Mouse (Mus musculus) bone marrow, adult 2 months (tissue): ENCODE data around the gene Ttc19.

Experiments used
- CTCF ChIP-seq: fragments of 200-500 bp; IDR thresholded peaks from 2 replicates; pipeline ENCODE4 v1.5.1; 2011; ENCODE audit warnings: low read length, control low read depth; ENCODE audit not compliant: control insufficient read depth, insufficient read depth
- POLR2A ChIP-seq: fragments of 200-500 bp; IDR thresholded peaks from 2 replicates; pipeline ENCODE4 v1.6.1; 2011; ENCODE audit warnings: low read depth, mild to moderate bottlenecking, control low read depth, low read length, borderline replicate concordance; ENCODE audit not compliant: control insufficient read depth

GRCm38 (mm10) chr11:62243871-62244270 is 37.4 kb upstream of the Ttc19 start:
- TF ChIP-seq POLR2A (no peak), CTCF (no peak)
